Mouse (Mus musculus) thymus, postnatal 36 days (tissue): ENCODE data around the gene Tfe3.
A peak's percentile ranks its signal among the peaks of the same experiment; 100 is the strongest.

ENCODE experiments used
- DNase-seq, 2 experiments: peaks; one replicate each; pipeline ENCODE4 v3.0.0; 2022; ENCODE audit warnings: mixed read lengths in 2 of 2

The Tfe3 gene

GRCm38 (mm10) chrX:7821865-7822779 lies 59.8 kb downstream of the Tfe3 start, which contains the start of gene Kcnd1:
TSS of gene Kcnd1 (plus strand) at chrX:7822289.
- peak in 1 of 2 experiments; percentile 15 for DNase-seq
